Mouse (Mus musculus): Measurements from ENCODE around the gene Kng2.
"Not testable (repeated sequence)": the region's sequence is repeated elsewhere in the genome, so short reads cannot be mapped to it uniquely, and the experiment has no call there.

Gene Kng2

GRCm38 (mm10) chr16:22955397-22956084, 73.7 kb downstream of the Kng2 start:
- no peak for DNase-seq

GRCm38 (mm10) chr16:22953069-22953468, 76.2 kb downstream of the Kng2 start:
- no peak for DNase-seq

- no peak for DNase-seq
Observed at GRCm38 (mm10) chr16:22950840-22951395, 78.4 kb downstream of the Kng2 start, which contains the start of gene Hrg. TSS of gene Hrg (plus strand) at chr16:22951072.

GRCm38 (mm10) chr16:22947371-22947770, 81.9 kb downstream of the Kng2 start:
- DNase-seq = no peak

- not testable (repeated sequence) for DNase-seq
Observed at GRCm38 (mm10) chr16:22941825-22942476, 87.3 kb downstream of the Kng2 start.

GRCm38 (mm10) chr16:22939120-22939695, 90.1 kb downstream of the Kng2 start:
- no peak for DNase-seq

- DNase-seq = no peak
Observed at GRCm38 (mm10) chr16:22938541-22938940, 90.7 kb downstream of the Kng2 start.

GRCm38 (mm10) chr16:22937631-22938030, 91.7 kb downstream of the Kng2 start:
- DNase-seq = no peak

Measured in kidney, postnatal 14 days (tissue).